Mouse (Mus musculus) layer of hippocampus, adult 8-10 months (tissue): ENCODE data around the gene Top1. TPM values are rescaled to one million over a fixed set of nuclear protein-coding genes. Genes with fewer than 3 reads are reported as not detected.

Experiments used
- DNase-seq, 2 experiments: peaks; one replicate each; pipeline ENCODE4 v3.0.0; 2022; ENCODE audit warnings: low spot score in 2 of 2
- total RNA-seq, 4 experiments: library from RNA; stranded (reverse); gene quantifications; 2 replicates each; pipeline ENCODE4 v1.2.4; 2022

The Top1 gene
- total RNA-seq, 4 experiments from 2014 or later: 66.7 to 86.7 (median 78.4) TPM

DNA sequence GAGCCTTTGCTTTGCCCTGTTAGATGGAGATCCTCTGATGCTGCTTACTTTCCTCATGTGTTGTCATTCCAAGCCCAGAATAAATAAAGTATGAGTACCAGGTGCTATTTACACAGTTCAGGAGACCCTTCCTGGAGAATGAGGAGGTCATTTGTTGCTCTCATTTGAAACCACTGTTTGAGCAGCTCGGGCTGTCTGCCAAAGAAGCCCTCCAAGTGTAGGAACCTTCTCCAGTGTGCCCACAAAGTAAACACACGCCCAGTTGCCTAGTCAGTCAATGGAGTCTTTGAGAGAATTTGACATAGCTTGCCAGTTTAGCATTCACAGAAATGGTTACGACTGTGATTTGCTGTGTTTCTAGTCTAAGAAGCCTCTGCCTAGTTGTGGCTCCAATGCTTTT is 73.1 kb downstream of the Top1 start:
- peak in 1 of 2 experiments; percentile 3 for DNase-seq

DNA sequence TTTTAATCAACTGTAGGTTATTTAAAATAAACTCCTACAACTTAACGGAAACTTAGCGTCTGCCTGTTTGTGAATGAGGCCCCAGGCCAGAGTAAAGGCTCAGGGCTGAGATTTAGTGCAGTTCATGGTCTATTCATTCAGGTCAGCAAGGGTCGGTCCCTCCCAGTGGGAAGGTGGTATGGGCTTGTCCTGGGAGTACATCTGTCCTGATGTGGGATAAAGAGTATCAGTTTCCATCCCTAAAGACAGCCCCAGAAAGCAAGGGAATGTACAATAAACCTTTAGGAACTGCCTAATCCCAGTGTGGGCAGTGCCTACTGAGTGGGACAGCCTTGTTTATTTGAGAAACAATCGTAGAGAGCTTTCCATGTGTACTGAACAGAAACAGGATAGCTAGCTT is 77.0 kb downstream of the Top1 start:
- DNase-seq: peak in 1 of 2 experiments; percentile 2

DNA sequence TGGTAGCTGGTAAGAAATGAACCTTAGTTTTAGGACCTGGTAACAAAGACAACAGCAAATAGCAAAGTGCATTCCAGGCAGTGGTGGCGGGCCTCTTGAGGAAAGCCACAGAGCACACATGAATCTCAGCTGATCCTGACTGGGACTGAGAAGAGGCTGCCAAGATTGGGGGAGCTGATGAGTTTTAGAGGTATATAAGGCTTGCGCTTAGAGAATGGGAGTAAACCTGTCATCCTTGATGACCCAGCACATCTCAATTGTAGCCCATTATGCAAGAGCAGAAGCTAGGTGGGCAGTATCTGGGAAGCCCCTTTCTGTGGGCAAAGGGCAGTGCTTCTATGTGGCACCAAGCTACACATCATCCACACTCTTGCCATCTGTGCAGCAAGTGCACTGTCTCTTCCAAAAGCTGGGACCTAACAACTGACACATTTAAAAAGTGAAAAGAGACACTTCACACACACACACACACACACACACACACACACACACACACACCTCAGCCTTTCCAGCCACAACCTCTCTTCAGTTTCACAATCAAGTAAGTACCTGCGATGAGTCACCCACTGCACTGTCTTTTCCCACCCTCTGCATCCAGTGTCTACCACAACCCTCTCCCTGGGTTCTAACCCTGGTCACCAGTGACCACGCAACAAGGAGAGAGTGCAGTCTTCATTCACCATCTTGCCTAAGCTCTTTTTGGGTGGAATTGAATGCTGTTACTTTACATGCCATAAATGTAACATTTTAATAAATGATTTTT is 78.1 kb downstream of the Top1 start:
- peak in 1 of 2 experiments; percentile 2 for DNase-seq

DNA sequence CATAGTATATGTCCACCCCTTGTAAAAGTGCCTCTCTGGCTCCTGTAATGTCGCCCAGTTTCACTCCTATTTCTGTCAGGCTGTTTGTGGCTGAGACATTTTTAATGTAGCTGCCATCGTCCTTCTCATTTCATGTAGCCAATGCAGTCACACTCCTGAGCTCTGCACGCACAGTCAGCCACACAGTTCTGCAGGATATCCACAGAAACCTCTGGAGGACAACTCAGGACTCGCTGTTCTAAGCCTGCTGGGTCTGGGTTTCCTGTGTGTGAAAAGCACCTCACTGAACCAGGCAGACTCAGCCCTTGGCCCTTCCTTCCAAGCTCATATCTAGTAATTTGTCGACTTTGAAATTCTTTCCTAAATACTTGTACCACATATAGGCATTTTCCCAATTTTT is 78.8 kb downstream of the Top1 start:
- no peak for DNase-seq

DNA sequence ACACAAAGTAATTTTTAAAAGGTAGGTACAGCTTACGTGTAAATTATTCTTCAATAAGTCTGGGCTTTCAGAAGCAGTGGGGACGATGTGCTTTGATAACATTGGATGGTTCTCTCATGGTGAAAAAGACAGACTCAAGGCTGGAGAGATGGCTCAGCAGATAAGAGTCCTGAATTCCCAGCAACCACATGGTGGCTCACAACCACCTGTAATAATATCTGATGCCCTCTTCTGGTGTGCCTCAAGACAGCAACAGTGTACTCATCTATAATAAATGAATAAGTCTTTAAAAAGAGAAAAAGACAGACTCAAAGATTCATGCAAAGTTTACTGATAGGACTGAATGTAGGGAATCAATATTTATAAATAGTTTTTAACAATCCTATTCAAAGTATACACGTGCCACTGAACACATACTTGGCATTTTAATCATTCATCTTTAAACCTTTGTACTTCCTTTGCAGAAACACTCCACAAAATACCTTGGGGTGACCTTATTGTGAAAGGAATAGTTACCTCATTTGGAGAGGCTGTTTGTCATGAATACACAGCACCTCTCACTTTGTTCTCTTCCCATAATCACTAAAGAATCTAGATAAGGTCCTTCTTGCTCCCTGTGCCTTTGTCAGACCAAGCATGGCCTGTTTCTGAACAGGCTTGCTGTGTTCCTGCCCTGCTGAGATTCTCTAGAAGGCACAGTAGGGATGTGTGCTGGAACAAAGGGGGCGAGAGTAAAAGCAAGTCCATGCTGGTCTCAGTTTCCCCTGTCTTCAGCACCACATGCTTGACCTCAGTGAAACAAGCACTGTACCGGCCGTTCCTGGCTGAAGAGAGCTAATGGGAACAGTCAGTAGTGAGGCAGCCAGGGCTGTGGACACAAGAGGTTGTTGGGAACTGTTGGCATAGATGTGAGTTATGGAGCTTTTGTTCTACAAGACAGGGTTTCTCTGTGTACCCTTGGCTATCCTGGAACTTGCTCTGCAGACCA is 80.5 kb downstream of the Top1 start:
- DNase-seq: no peak

DNA sequence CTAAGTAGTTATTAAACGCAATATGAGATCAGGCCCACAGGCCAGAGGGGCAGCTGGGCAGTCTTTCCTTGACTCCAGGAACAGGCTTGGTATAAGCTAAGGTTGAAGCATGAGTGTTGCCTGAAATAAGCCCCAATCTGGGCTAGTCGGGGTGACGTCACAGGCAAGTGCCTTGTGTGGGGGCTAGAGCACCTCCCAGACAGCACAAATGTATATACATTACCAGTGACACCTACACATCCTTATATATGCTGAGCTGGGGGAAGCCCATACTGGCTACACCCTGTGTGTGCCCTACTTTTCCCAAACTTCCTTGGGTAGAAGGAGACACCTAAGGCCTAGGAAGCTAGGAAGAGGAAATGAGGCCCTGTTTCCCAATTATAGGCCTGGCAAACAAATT is 83.3 kb downstream of the Top1 start:
- no peak for DNase-seq

DNA sequence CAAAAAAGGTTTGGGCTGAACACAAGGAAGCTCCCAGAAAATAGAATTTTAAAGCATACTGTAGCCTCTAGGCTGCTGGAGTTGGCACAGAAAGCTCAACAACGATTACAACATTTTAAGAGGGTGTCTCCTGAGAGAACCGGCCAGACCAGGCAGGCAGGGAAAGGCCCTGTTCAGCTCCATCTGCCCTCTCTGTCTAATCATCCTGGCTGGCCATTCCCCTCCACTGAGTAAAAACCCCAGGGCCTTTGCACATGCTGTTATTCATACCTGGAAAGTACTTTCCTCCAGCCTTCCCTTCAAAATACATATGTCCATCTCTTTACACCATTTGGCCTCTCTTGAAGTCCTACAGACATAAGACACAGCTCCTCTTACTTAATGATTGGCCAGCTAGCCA is 83.7 kb downstream of the Top1 start:
- DNase-seq: no peak

DNA sequence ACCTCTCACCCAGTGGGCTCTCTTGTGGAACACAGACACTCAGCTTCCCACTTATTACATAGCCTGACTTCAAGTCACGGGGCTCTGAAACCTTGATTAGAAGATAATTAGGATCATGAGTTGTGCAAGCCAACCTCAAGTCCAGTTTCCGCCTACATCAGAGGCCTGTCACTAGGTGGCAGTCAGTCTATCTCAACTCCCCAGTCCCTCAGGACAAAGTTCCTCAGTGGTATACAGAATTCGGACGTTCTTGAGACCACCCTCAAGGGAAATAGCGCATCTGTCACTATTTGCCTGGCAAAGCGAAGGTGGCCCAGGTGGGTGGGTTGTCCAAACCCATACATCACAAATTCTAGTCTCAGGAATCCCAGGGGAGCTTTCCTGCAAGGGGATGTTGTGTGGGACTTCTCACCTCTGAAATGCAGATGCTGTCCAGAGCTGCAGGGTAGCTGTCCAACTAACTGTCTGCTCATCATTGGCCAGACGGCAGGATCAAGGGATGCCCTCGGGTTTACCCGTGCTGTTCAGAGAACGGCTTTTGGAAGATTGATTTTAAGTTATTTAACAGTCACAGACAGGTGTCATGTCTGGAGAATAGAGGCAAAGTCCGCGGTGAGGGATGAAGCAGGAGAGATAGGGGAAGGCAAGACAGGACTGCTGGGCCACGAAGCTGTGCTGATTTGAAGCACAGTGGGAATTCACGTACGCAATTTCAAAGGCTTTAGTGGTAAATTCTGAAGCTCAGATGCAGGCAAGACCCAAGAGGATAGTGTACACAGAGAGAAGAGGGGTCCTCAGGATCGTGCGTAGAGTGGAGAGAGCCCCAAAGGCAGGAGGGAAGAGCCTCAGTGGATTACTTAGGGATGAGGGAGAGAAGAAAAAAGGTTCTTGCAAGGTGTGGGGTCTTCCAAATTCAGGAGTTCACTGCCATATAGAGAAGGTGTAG is 84.4 kb downstream of the Top1 start:
- DNase-seq: no peak

DNA sequence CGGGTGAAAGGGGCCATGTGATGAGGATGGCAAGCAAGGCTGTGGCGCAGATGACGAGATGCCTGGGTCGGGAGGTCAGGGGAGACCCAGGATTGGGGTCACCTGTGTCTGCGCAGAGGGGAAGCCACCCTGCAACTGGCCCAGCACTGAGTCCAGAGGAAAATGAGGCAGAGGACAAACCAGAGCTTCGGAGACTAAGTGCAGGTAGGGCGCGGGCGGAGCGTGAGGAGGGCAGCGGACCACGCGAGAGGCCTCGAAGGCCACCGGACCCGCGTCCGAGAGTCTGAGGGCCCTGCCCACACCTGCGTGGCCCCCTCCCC is 85.1 kb downstream of the Top1 start:
- no peak for DNase-seq

DNA sequence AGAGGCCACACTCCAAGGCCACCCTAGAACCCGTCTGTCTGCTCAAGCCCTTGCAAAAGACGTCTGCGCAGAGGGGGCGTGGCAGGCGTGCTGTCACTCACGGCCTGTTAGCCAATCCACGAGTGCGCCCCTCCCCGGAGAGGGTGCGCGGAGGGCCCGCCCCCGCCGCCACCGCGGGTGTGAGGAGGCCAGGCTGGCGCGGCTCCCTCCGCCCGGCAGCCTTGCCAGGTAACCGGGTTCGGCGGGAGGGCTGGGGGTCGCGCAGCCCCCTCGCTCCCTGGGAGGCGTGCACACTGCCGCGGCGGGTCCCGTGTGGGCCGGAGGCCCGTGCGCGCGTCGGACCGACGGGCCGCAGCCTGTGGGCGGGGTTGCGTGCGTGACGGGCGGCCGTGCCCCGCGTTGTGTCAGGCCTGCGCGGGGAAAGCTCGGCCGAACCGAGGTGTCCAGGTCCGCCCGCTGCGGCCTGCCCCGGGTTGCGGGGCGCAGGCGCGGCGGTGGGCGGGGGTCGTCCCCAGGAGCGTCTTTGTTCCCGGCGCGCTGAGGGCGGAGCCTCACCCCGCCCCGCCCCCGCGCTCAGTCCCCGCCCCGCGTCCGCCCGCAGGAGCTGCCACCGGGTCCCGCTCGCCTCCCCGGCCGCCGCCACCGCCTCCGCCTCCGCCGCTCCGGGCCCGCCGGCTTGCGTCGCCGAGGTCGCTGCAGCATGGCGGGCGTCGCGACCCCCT is 85.6 kb downstream of the Top1 start, which contains the start of gene Plcg1:
Gene Plcg1, plus strand, starts transcription at position 184 of the 722 bp plus-strand sequence.
- DNase-seq: peak; percentile 87 to 91

DNA sequence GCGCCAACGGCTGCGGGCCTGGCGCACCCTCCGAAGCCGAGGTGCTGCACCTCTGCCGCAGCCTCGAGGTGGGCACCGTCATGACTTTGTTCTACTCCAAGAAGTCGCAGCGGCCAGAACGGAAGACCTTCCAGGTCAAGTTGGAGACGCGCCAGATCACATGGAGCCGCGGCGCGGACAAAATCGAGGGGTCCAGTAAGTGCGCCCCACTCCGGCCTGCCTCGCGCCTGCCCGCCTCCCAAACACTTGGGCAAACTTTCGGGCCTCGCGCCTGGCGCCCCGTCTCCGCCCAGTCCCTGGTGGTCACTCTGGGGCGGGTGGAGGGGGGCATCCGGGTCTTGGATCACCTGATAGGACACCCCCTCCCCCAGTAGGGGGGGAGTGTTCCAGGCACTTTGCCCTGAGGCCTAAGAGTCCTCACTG is 86.2 kb downstream of the Top1 start:
- DNase-seq: peak; percentile 57 to 59

DNA sequence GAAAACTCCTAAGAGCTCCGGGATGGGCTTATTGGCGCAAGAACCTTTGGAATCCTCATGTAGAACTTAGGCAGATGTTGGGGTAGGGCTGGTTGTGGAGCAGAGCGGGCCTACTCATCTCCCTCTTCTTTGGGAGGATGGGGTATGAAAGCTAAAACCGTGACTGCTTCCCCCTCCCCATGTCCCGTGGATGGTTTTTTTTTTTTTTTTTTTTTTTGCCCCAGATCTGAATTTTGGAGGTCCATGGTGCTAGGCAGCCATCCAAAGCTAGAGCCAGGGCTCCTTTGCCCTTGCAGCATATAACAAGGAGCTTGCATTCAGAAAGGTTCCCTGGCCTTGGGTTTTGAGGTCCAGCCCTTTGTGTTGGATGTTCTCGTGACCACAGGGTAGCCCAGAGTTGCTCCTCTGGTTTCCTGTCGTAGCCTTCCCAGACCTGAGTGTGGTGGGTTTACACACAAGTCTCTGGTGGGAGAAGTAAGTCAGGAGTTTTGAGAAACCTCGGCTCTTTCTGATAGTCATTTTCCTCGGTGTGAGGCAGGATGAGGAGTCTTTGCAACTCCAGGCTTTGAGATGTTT is 86.8 kb downstream of the Top1 start:
- no peak for DNase-seq

DNA sequence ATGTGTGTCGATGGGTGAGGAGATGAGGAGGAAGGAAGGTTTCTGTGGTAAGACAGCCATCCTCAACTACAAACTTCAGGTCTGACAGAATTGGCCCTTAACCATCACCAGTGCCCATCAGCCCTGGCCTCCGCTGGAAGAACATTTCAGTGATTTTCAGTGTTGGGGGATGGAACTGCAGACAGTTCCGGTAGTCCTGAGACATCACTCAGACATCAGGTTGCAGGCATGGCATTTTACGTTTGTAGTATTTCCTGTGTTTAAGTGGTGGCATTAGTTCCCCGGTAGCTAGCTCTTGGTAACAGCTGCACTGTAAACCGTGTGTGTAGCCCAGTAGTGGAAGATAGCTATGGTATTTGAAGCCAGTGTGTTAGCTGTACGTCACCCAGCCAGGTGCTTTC is 87.4 kb downstream of the Top1 start:
- DNase-seq: no peak

DNA sequence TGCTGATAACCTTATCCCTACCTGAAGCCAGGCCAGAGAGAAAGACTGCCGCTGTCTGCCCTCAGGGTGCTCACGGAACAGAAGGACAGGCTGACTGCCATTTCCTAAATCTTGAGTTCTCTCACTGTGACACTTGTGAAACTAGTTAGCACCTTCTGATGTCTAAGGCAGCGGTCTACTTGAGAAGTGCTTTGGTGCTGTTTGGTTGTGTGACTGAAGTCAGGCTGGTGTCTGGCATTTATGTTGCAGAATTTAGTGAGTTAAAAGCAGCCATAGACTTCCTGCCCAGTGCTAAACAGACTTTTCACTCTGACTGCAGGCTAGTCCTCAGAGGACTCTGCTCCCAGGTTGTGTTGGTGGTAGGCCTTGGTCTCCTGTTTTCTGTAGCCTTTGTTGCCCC is 88.6 kb downstream of the Top1 start:
- DNase-seq: no peak

DNA sequence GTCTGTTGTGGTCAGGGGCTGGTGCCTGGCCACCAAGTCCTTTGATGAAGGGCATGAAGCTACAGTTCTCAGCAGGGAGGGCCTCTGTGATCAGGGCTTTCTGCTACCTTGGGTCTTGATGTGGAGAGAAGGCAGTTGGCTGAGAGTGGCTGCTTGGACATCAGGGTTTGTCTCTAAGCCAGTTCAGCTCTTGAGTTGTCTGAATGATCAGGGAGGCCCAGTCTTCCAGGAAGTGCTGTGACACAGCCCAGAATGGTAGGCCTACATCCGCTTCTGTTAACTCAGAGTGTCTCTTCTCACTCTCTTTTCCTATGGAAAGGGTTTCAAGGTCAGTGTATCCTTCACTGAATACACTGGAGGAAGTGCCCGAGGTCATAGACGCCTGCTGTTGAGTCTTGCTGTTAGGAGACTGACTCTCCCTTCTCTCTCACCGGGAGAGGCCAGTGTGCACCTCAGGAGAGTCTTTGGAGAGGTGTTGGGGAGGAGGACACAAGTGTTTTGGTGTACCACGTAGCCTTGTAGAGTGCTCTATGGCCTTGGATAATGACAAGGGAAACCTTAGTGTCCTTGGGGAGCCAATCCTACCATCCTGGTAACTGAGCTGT is 90.1 kb downstream of the Top1 start:
- DNase-seq: no peak

DNA sequence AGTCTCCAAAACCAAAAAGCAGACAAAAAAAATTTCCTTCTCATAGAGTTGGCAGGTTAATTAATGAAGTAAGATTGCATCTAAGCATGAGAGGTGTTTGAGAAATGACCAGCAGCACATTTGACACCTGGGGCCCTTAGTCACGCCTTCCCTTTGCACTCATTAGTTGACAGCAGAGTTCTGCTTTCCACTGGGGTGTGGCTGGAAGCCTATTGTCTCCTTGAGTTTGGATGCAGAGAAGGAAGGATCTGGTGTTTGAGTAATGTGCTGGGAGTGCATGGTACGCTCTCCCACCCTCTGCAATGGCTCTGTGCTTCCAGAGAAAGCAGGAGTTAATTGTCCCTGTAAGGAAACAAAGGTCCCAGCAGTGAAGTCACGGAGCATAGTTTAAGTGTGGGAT is 90.8 kb downstream of the Top1 start:
- no peak for DNase-seq

DNA sequence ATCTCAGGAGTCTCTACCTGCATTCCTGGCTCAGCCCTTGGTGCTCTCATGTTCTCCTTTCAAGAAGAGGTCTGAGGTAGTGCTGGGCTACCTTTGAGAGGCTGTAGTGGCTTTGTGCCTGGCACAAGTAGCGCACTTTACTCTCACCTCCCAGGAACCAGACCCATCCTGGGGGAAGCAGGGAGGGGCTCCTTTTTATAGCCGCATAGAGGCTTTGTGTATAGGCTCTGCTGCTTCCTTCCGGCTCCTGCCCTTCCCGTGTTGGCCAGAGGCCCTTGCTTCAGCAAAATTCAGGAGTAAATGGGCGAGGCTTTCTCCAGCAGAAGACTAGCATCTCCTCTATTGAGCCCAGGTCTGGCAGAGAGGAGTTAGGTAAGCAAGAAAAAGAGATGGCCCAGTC is 92.7 kb downstream of the Top1 start:
- no peak for DNase-seq

DNA sequence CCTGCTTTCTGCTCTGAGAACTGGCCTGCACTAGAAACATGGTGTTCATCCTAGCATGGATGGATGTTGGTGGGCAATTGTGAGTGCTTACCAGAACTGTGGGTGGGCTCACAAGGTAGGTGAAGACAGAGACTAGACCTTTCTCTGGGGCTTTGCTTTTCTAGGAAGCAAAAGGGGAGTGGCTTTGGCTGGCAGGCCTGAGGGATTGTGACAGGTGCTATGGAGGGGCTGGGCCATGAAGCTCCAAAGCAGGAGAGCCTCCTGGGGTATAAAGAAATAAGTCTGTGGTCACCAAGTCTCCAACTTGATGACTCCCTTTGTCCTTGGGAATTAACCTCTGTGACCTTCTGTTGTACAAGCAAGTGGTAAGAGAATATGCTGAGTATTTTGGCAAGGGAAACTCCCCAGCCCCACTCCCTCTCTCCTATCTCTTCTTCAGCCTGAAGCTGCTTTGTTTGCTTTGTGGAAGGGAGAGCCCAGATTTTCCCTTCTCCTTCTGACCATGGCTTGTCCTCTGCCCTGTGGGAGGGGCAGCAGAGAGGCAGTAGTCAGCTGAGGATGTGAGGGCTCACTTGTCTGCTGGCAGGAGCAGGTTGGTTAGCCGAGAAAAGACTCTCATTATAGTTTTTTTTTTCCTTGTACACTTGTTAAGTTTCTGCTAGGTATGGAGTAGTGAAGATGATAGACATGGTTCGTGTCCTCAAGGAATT is 94.1 kb downstream of the Top1 start:
- DNase-seq: no peak

DNA sequence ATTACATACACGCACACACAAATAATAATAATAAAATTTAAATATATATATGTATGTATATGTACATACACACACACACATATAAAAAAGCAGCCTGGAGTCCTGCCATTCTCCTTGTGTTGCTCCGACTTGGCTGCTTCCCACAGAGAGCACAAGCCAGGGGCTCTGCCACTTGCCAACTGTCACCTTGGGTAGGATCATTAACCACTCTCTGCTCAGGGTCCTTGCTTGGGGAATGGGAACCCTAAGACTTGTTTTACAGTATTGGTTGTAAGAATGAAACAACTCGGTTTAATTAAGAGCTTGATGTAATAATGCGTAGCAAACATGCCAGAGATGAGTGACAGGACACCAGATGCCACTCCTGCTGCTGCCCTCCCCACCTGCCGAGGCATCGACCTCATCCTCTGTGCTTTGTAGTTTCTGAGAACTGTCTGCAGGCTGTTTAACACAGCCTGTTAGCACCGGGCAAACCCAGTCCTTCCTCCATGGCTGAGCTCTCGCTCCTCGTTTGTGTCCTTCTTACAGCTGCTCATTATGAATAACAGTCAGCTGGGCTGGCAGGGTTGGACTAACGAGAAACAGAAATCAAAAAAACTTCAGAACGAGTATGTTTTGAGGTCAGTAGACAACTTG is 95.0 kb downstream of the Top1 start:
- DNase-seq: no peak
